Mouse (Mus musculus) limb, embryonic 12.5 days (tissue): Measurements from ENCODE around the gene Ace. TPM values are rescaled to one million over a fixed set of nuclear protein-coding genes. Genes with fewer than 3 reads are reported as not detected.
"Not testable (repeated sequence)": the region's sequence is repeated elsewhere in the genome, so short reads cannot be mapped to it uniquely, and the experiment has no call there.

ENCODE experiments used
- ATAC-seq: fragments of 200-750 bp; cut with Nextera tagmentation; 2 replicates; pipeline ENCODE4 v1.8.0; 2017; ENCODE audit warnings: low read depth, moderate TSS enrichment; ENCODE audit not compliant: insufficient number of reproducible peaks, insufficient read depth, low FRiP score, low TSS enrichment
- H3K27ac ChIP-seq: fragments of 300-500 bp; sonication (generic); 2 replicates; pipeline ENCODE4 v1.5.1; 2016; ENCODE audit warnings: mild to moderate bottlenecking, moderate library complexity
- H3K27me3 ChIP-seq: fragments of 300-500 bp; sonication (generic); 2 replicates; pipeline ENCODE4 v1.6.1; 2016; ENCODE audit warnings: mild to moderate bottlenecking, moderate library complexity
- H3K36me3 ChIP-seq: fragments of 300-500 bp; sonication (generic); 2 replicates; pipeline ENCODE4 v1.6.1; 2016; ENCODE audit warnings: mild to moderate bottlenecking, moderate library complexity
- H3K4me1 ChIP-seq: fragments of 300-500 bp; sonication (generic); replicated peaks from 2 replicates; pipeline ENCODE4 v1.6.1; 2016
- H3K4me2 ChIP-seq: fragments of 300-500 bp; sonication (generic); 2 replicates; pipeline ENCODE4 v1.6.1; 2016; ENCODE audit warnings: mild to moderate bottlenecking, moderate library complexity
- H3K4me3 ChIP-seq: fragments of 300-500 bp; sonication (generic); replicated peaks from 2 replicates; pipeline ENCODE4 v1.5.1; 2016; ENCODE audit warnings: mild to moderate bottlenecking
- H3K9ac ChIP-seq: fragments of 300-500 bp; sonication (generic); replicated peaks from 2 replicates; pipeline ENCODE4 v1.6.1; 2016; ENCODE audit warnings: mild to moderate bottlenecking, moderate library complexity
- H3K9me3 ChIP-seq: fragments of 300-500 bp; sonication (generic); 2 replicates; pipeline ENCODE4 v1.6.1; 2016; ENCODE audit warnings: mild to moderate bottlenecking, moderate library complexity
- WGBS: fragments of 180-500 bp; shearing (Covaris S2); methylation state at CpG from one replicate; pipeline ENCODE4 v1.1.7; 2016; 5-methylcytosine and 5-hydroxymethylcytosine counted together
- polyA plus RNA-seq: library from polyadenylated mRNA; unstranded; fragments of >200 nt; fragmentation: Nextera tagmentation; extraction: Ambion mirVana; gene quantifications from 2 replicates; pipeline ENCODE4 v1.2.1, GENCODE M21; 2016

Gene Ace
- polyA plus RNA-seq, 1 experiment from 2014 or later, result 0.21 TPM

- not testable (repeated sequence) for H3K9ac ChIP-seq, H3K36me3 ChIP-seq, H3K4me1 ChIP-seq, ATAC-seq, H3K27me3 ChIP-seq, H3K27ac ChIP-seq, H3K9me3 ChIP-seq
- WGBS, result 40% methylated on average over 14 of the region's 25 CpGs
- H3K4me2 ChIP-seq, result 0 out of 2 replicates have a peak overlapping the region, but pooled peaks have one; percentile 35
- peak overlapping the region; percentile 41 for H3K4me3 ChIP-seq
Measured at GRCm38 (mm10) chr11:106032074-106032473, 64.3 kb downstream of the Ace start.

DNA sequence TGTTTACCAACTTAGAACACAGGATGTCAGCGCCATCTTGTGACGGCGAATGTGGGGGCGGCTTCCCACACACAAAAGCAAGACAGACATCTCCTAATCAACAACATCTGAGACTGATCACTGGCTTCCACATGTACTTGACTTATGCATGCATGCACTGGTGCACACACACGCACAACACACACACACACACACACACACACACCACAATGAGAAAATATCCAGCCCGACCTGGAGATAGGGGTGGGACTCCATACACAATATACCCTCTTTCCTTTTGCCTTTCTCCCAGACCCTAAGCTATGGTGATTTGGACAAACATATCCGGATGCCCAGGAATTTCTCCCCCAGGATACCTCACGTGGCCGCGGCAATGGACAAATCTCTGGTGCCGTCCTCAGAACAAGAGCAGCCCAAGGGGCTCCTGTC, 65.8 kb downstream of the Ace start:
- Histone ChIP-seq H3K27me3 (no peaks in the 10 kb centered on the region), H3K4me3 (peak overlapping the region; percentile 30), H3K9ac (peak overlapping the region; percentile 51), H3K9me3 (no peaks in the 10 kb centered on the region), H3K36me3 (no peaks in the 10 kb centered on the region), H3K4me1 (peaks cover 19% of the 10 kb centered on the region), H3K27ac (peak overlapping the region; percentile 90), H3K4me2 (peak overlapping the region; percentile 54)
- peak; percentile 53 for ATAC-seq
- 27% methylated on average over 11 of the region's 11 CpGs for WGBS

DNA sequence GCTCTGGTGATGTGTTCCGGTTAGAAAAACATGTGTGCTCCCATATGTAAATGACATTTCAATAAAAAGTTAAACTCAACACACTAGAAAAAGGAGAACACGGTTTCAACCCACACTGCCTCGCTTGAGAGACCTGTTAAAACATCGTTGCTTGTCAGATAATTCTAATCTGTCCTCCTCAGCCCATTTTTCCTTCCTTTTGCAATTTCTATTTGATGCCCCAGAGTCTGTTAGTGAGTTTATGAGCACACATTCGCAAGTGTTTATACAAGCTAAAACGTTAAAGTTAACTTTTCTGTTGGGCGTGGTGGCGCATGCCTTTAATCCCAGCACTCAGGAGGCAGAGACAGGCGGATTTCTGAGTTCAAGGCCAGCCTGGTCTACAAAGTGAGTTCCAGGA, 67.2 kb downstream of the Ace start:
- no peaks in the 10 kb centered on the region for H3K27me3 ChIP-seq
- H3K4me2 ChIP-seq, result no peak overlapping the region
- H3K27ac ChIP-seq, result no peak overlapping the region
- no peaks in the 10 kb centered on the region for H3K36me3 ChIP-seq
- 87% methylated on average over 9 of the region's 9 CpGs for WGBS
- peaks cover 24% of the 10 kb centered on the region for H3K4me1 ChIP-seq
- H3K4me3 ChIP-seq, result no peak overlapping the region
- H3K9ac ChIP-seq, result no peak overlapping the region
- no peaks in the 10 kb centered on the region for H3K9me3 ChIP-seq
- ATAC-seq, result no peak

GRCm38 (mm10) chr11:106036548-106037417, 69.0 kb downstream of the Ace start, which contains the start of gene Dcaf7:
TSS of gene Dcaf7 (plus strand) at chr11:106036872.
- peak within 1 kb of the TSS; percentile 93 for H3K27ac ChIP-seq
- H3K9me3 ChIP-seq, result no peaks in the 10 kb centered on the region
- H3K4me3 ChIP-seq, result peak within 1 kb of the TSS; percentile 98
- H3K9ac ChIP-seq, result peak within 1 kb of the TSS; percentile 89
- no peaks in the 10 kb centered on the region for H3K27me3 ChIP-seq
- peaks cover 24% of the 10 kb centered on the region for H3K4me1 ChIP-seq
- WGBS, result under 1% methylated on average over 66 of the region's 66 CpGs
- ATAC-seq, result peak; percentile 99
- 0 out of 2 replicates have a peak, but pooled peaks cover 3% of the 10 kb centered on the region for H3K36me3 ChIP-seq
- peak within 1 kb of the TSS; percentile 93 for H3K4me2 ChIP-seq

DNA sequence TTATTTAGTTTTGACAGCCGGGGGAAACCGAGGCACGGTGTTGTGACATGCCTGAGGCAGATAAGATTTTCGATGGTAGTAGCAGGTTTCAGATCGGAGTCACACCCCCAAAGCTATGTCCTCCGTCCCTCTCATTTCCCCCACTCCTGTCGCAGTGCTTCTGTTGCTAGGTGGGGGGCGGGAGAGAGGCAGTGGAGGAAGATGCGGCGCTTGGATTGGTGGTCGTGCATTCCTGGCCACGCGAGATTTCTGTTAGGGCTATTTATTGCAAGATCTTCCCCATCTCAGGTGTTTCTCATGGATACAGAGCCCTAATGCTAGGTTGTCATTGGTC, 69.6 kb downstream of the Ace start:
- H3K27ac ChIP-seq, result peak overlapping the region; percentile 93; the same call in 1 of the 2 replicates

More for the DNA sequence above, 69.6 kb downstream of the Ace start:
- Histone ChIP-seq H3K4me2 (peak overlapping the region; percentile 93), H3K9me3 (no peaks in the 10 kb centered on the region), H3K36me3 (0 out of 2 replicates have a peak, but pooled peaks cover 3% of the 10 kb centered on the region), H3K27me3 (no peaks in the 10 kb centered on the region), H3K9ac (peak overlapping the region; percentile 89), H3K4me1 (peaks cover 24% of the 10 kb centered on the region), H3K4me3 (peak overlapping the region; percentile 98)
- under 1% methylated on average over 13 of the region's 13 CpGs for WGBS
- no peak for ATAC-seq

Other genes with a start within 250 kb of the Ace start
- gene Cyb561, start 14.6 kb upstream of the Ace start, polyA plus RNA-seq, result 9.6 and 9.7 TPM in 2 replicates
- not detected in 2 replicates for gene Ace3, start 26.7 kb downstream of the Ace start, polyA plus RNA-seq
- gene Kcnh6, start 40.2 kb downstream of the Ace start, polyA plus RNA-seq, result 0.24 and 0.36 TPM in 2 replicates
- 85.4 and 91.5 TPM in 2 replicates for gene Dcaf7, start 68.9 kb downstream of the Ace start, polyA plus RNA-seq
- 9.0 and 10.9 TPM in 2 replicates for gene Taco1, start 98.1 kb downstream of the Ace start, polyA plus RNA-seq
- gene Map3k3, start 116.7 kb downstream of the Ace start, polyA plus RNA-seq, result 27.3 and 35.1 TPM in 2 replicates
- gene Gm10840, start 192.9 kb downstream of the Ace start, polyA plus RNA-seq, result not detected in 2 replicates
- 508 and 509 TPM in 2 replicates for gene Limd2, start 192.9 kb downstream of the Ace start, polyA plus RNA-seq
- 31.1 and 33.2 TPM in 2 replicates for gene Strada, start 234.2 kb downstream of the Ace start, polyA plus RNA-seq
- 73.9 and 78.5 TPM in 2 replicates for gene Ccdc47, start 248.4 kb downstream of the Ace start, polyA plus RNA-seq
- gene Ddx42, start 249.0 kb downstream of the Ace start, polyA plus RNA-seq, result 107 and 111 TPM in 2 replicates